Mouse (Mus musculus) E14TG2a.4 (cell line): ENCODE measurements around the gene Wdr18.

Experiments used
- CTCF ChIP-seq: conservative IDR thresholded peaks from 2 replicates; pipeline ENCODE4 v1.5.1; 2014; ENCODE audit warnings: low read length
- NANOG ChIP-seq: IDR thresholded peaks from 2 replicates; pipeline ENCODE4 v1.6.1; 2014; ENCODE audit warnings: borderline replicate concordance, low read length, mixed read lengths

- TF ChIP-seq CTCF (no peak), NANOG (no peak)
These were observed 54.7 kb downstream of the Wdr18 start for GRCm38 (mm10) chr10:80014484-80015290.
